Mouse (Mus musculus) fibroblast of lung, adult 2 months (primary cell): ENCODE data around the gene Dop1b.
"Not testable (repeated sequence)": the region's sequence is repeated elsewhere in the genome, so short reads cannot be mapped to it uniquely, and the experiment has no call there.

Experiments
- DNase-seq: peaks from one replicate; pipeline ENCODE4 v3.0.0-alpha.2; 2011; ENCODE audit warnings: low read depth

Gene Dop1b

GRCm38 (mm10) chr16:93795391-93795790 is 83.7 kb downstream of the Dop1b start:
- DNase-seq = no peak

GRCm38 (mm10) chr16:93797021-93797840 is 85.5 kb downstream of the Dop1b start:
- DNase-seq = peak; percentile 45

GRCm38 (mm10) chr16:93797841-93798492 is 86.3 kb downstream of the Dop1b start:
- no peak for DNase-seq

GRCm38 (mm10) chr16:93798623-93799022 is 86.9 kb downstream of the Dop1b start:
- DNase-seq = no peak

- DNase-seq = no peak
These were observed 87.4 kb downstream of the Dop1b start for GRCm38 (mm10) chr16:93799071-93799470.

GRCm38 (mm10) chr16:93799936-93800335 is 88.2 kb downstream of the Dop1b start:
- no peak for DNase-seq

- DNase-seq = no peak
These were observed 95.5 kb downstream of the Dop1b start for GRCm38 (mm10) chr16:93807167-93807566.

- DNase-seq = peak; percentile 80
These were observed 96.4 kb downstream of the Dop1b start for GRCm38 (mm10) chr16:93807961-93808554.

GRCm38 (mm10) chr16:93815856-93816736 is 104.4 kb downstream of the Dop1b start:
- no peak for DNase-seq

- no peak for DNase-seq
These were observed 105.2 kb downstream of the Dop1b start for GRCm38 (mm10) chr16:93816861-93817260.

- no peak for DNase-seq
These were observed 105.7 kb downstream of the Dop1b start for GRCm38 (mm10) chr16:93817371-93817770.

- no peak for DNase-seq
These were observed 107.1 kb downstream of the Dop1b start for GRCm38 (mm10) chr16:93818691-93819324.

GRCm38 (mm10) chr16:93819325-93819696 is 107.6 kb downstream of the Dop1b start:
- no peak for DNase-seq

GRCm38 (mm10) chr16:93820040-93820439 is 108.3 kb downstream of the Dop1b start:
- no peak for DNase-seq

- no peak for DNase-seq
These were observed 110.0 kb downstream of the Dop1b start for GRCm38 (mm10) chr16:93821706-93822105.

GRCm38 (mm10) chr16:93822433-93823225 is 110.9 kb downstream of the Dop1b start:
- DNase-seq = not testable (repeated sequence)

GRCm38 (mm10) chr16:93824799-93825198 is 113.1 kb downstream of the Dop1b start:
- DNase-seq = no peak

- DNase-seq = no peak
These were observed 113.8 kb downstream of the Dop1b start for GRCm38 (mm10) chr16:93825463-93825862.

- DNase-seq = no peak
These were observed 114.3 kb downstream of the Dop1b start for GRCm38 (mm10) chr16:93826054-93826453.

- not testable (repeated sequence) for DNase-seq
These were observed 114.8 kb downstream of the Dop1b start for GRCm38 (mm10) chr16:93826478-93826877.

GRCm38 (mm10) chr16:93826909-93827308 is 115.2 kb downstream of the Dop1b start:
- no peak for DNase-seq
